Mouse (Mus musculus) hindbrain, embryonic 14.5 days (tissue): Measurements from ENCODE around the gene Cyp2a22. TPM values are rescaled to one million over a fixed set of nuclear protein-coding genes. Genes with fewer than 3 reads are reported as not detected.

ENCODE experiments used
- polyA plus RNA-seq: library from polyadenylated mRNA; unstranded; fragments of >200 nt; fragmentation: Nextera tagmentation; extraction: Ambion mirVana; gene quantifications from 2 replicates; pipeline ENCODE4 v1.2.1, GENCODE M21; 2014

Gene Cyp2a22
- polyA plus RNA-seq, 1 experiment from 2014 or later = not detected

Other genes with a start within 250 kb of the Cyp2a22 start
- gene Cyp2b19, start 182.2 kb downstream of the Cyp2a22 start, polyA plus RNA-seq = 0.56 and 0.77 TPM in 2 replicates
- not detected in 2 replicates for gene Cyp2g1, start 130.5 kb downstream of the Cyp2a22 start, polyA plus RNA-seq
- gene Cyp2a5, start 104.1 kb downstream of the Cyp2a22 start, polyA plus RNA-seq = 1.3 TPM in 2 replicates
- gene Cyp2a12, start 89.7 kb upstream of the Cyp2a22 start, polyA plus RNA-seq = not detected in 2 replicates
- gene Cyp2f2, start 180.5 kb upstream of the Cyp2a22 start, polyA plus RNA-seq = not detected in 2 replicates
- 0.17 and 0.19 TPM in 2 replicates for gene Cyp2t4, start 214.3 kb upstream of the Cyp2a22 start, polyA plus RNA-seq
- gene Egln2, start 227.4 kb upstream of the Cyp2a22 start, polyA plus RNA-seq = 55.3 and 55.7 TPM in 2 replicates
- 91.3 and 102 TPM in 2 replicates for gene Rab4b, start 239.5 kb upstream of the Cyp2a22 start, polyA plus RNA-seq
- gene Gm21983, start 241.7 kb upstream of the Cyp2a22 start, polyA plus RNA-seq = not detected in 2 replicates
- 24.6 and 28.5 TPM in 2 replicates for gene Mia, start 241.8 kb upstream of the Cyp2a22 start, polyA plus RNA-seq